Mouse (Mus musculus): Measurements from ENCODE around the gene Snx27. TPM values are rescaled to one million over a fixed set of nuclear protein-coding genes. Genes with fewer than 3 reads are reported as not detected.

The Snx27 gene
- polyA plus RNA-seq, 1 experiment = 19.0 TPM

DNA sequence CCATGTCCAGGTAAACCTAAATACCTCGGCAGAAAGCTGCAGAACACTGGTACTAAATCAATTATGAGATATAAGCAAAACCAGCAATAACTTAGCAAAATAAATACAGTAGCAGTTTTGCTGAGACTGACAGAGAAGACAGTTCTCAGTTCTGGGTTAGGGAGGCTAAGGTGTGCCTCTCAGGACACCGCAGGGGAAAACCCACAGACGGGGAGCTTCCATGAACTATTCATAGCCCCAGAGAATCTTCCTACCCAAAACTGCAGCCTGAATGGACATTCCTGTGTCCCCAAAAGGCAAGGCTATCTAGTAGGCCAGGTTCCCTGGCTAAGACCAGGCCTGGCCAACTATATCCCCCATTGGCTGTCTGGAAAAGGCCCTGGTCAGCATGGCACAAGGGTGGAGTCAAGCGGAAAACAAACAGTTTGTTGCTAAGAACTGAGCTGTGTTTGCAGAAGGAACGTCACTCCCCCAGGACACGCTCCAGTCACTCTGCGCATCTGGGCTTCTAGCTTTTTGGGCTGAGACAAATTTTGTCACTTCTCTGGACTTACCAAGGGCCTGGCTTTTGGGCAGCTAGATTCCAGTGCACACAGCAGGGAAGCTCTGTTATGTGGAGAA lies 30.9 kb upstream of the Snx27 start:
- Histone ChIP-seq H3K27me3 (ENCODE audit: control insufficient read depth, insufficient read depth, low read length) (no peaks in the 10 kb centered on the region), H3K27ac (ENCODE audit: control insufficient read depth, insufficient read depth, low read depth, low read length) (no peak overlapping the region), H3K36me3 (ENCODE audit: control insufficient read depth, insufficient read depth, low read length) (no peaks in the 10 kb centered on the region), H3K4me1 (ENCODE audit: control insufficient read depth, insufficient read depth, low read length) (no peaks in the 10 kb centered on the region), H3K4me3 (ENCODE audit: control insufficient read depth, low read depth, low read length) (no peak overlapping the region)
- TF ChIP-seq CTCF (IDR thresholded peaks at IDR 0.05; ENCODE audit: control insufficient read depth, insufficient read depth, insufficient replicate concordance, low read depth, low read length) (no peak), POLR2A (IDR thresholded peaks at IDR 0.05; ENCODE audit: control insufficient read depth, low read depth, low read length) (no peak)

DNA sequence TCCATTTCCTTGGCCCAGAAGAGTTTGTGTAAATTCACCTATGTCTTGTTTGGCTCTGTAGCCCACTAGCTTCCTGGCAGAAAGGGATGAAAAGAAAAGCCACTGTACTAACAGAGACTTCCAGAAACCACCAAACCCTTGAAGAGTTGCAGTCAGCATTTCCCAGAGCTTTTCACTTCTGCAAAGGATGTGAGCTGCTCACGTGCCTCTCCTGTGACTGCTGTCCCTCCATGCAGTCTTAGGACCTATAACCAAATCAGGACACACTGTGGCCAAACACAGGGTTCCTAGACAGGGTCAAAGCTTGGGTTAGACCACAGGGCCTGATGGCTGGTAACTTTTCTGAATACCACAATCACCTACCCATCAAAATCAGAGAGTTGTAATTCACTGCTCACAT lies 29.8 kb upstream of the Snx27 start:
- Histone ChIP-seq H3K36me3 (ENCODE audit: control insufficient read depth, insufficient read depth, low read length) (no peaks in the 10 kb centered on the region), H3K4me1 (ENCODE audit: control insufficient read depth, insufficient read depth, low read length) (no peaks in the 10 kb centered on the region), H3K27ac (ENCODE audit: control insufficient read depth, insufficient read depth, low read depth, low read length) (no peak overlapping the region), H3K27me3 (ENCODE audit: control insufficient read depth, insufficient read depth, low read length) (no peaks in the 10 kb centered on the region), H3K4me3 (ENCODE audit: control insufficient read depth, low read depth, low read length) (no peak overlapping the region)
- TF ChIP-seq POLR2A (IDR thresholded peaks at IDR 0.05; ENCODE audit: control insufficient read depth, low read depth, low read length) = no peak
- no peak for TF ChIP-seq CTCF (IDR thresholded peaks at IDR 0.05; ENCODE audit: control insufficient read depth, insufficient read depth, insufficient replicate concordance, low read depth, low read length)

DNA sequence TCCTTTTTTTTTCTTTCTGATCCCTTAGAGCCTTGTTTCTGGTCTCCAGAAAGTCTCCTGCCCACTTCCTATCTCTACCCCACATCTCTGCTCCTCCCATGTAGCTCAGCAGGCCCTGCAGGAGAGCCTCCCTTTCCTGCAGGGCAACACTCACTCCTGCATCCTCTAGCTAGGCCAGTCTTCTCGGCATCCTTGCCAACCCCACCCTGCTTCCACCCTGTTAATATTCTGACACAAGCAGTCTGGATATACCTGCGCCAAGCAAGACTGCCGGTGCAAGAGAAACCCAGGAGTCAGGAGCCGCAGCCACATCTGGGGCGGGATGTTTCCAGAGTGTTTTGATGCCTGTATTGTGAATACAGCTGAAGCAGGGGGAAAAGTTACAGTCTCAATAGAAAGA lies 29.3 kb upstream of the Snx27 start:
- Histone ChIP-seq H3K4me3 (ENCODE audit: control insufficient read depth, low read depth, low read length) (no peak overlapping the region), H3K4me1 (ENCODE audit: control insufficient read depth, insufficient read depth, low read length) (no peaks in the 10 kb centered on the region), H3K27ac (ENCODE audit: control insufficient read depth, insufficient read depth, low read depth, low read length) (no peak overlapping the region), H3K27me3 (ENCODE audit: control insufficient read depth, insufficient read depth, low read length) (no peaks in the 10 kb centered on the region), H3K36me3 (ENCODE audit: control insufficient read depth, insufficient read depth, low read length) (no peaks in the 10 kb centered on the region)
- TF ChIP-seq POLR2A (IDR thresholded peaks at IDR 0.05; ENCODE audit: control insufficient read depth, low read depth, low read length) = no peak
- TF ChIP-seq CTCF (IDR thresholded peaks at IDR 0.05; ENCODE audit: control insufficient read depth, insufficient read depth, insufficient replicate concordance, low read depth, low read length) = no peak

DNA sequence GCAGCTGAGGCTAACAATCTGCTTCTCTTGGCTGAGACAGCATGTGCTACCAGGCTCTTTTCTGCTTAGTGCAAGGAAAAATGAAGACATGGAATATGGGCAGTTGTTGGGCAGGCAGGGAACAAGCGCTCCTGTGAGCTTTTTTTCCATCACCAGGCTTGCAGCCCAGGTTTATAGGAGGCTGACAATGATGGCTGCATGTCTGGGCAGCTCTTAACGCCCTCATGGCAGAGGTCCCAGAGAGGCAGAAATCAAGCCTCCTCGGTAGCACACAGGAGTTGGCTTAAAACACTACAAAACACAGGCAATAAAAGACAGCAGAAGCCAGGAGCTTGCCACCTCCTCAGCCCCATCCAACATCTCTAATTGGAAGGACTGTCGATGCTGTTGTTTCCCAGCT lies 28.8 kb upstream of the Snx27 start:
- H3K27me3 ChIP-seq (ENCODE audit: control insufficient read depth, insufficient read depth, low read length) = no peaks in the 10 kb centered on the region
- H3K27ac ChIP-seq (ENCODE audit: control insufficient read depth, insufficient read depth, low read depth, low read length) = no peak overlapping the region
- H3K4me1 ChIP-seq (ENCODE audit: control insufficient read depth, insufficient read depth, low read length) = no peaks in the 10 kb centered on the region
- H3K36me3 ChIP-seq (ENCODE audit: control insufficient read depth, insufficient read depth, low read length) = no peaks in the 10 kb centered on the region
- no peak overlapping the region for H3K4me3 ChIP-seq (ENCODE audit: control insufficient read depth, low read depth, low read length)
- no peak for TF ChIP-seq CTCF (IDR thresholded peaks at IDR 0.05; ENCODE audit: control insufficient read depth, insufficient read depth, insufficient replicate concordance, low read depth, low read length)
- no peak for TF ChIP-seq POLR2A (IDR thresholded peaks at IDR 0.05; ENCODE audit: control insufficient read depth, low read depth, low read length)

DNA sequence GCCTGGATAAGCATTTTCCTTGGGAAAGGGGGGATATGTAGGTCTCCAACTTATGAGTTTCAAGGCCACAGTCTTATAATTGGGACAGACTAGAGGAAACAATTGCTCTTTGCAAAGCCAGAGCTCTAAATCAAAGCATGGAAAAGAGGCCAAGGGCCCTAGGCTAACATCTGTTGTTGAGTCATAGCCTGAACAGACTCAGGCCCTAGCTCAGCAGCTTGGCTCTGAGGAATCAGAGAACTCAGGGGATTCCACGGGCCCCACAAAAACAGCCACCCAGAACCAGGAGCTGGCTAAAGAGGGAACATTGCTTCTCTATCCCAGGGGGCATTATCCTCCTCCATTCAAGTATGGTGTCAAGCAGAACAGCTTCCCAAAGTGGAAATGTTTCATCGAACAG lies 28.1 kb upstream of the Snx27 start:
- Histone ChIP-seq H3K27me3 (ENCODE audit: control insufficient read depth, insufficient read depth, low read length) (no peaks in the 10 kb centered on the region), H3K4me1 (ENCODE audit: control insufficient read depth, insufficient read depth, low read length) (no peaks in the 10 kb centered on the region), H3K27ac (ENCODE audit: control insufficient read depth, insufficient read depth, low read depth, low read length) (no peak overlapping the region), H3K4me3 (ENCODE audit: control insufficient read depth, low read depth, low read length) (no peak overlapping the region), H3K36me3 (ENCODE audit: control insufficient read depth, insufficient read depth, low read length) (no peaks in the 10 kb centered on the region)
- TF ChIP-seq CTCF (IDR thresholded peaks at IDR 0.05; ENCODE audit: control insufficient read depth, insufficient read depth, insufficient replicate concordance, low read depth, low read length) (no peak), POLR2A (IDR thresholded peaks at IDR 0.05; ENCODE audit: control insufficient read depth, low read depth, low read length) (no peak)

DNA sequence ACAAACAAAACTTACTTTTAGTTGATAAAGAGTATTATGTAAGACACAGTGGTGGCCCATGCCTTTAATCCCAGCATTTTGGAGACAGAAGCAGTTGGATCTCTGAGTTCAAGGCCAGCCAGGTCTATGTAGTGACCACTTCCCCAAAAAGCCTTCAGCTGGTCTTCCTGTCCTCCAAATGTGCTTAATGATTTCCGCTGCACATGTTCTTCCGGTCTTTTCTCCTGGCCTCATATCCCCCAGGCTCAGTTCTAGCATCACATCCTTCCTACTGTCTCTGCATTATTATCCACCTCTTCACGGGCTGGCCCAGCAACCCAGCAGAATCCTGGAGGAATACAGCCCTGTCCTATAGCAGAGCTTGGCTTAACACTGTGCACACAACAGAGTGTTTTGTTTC lies 27.1 kb upstream of the Snx27 start:
- H3K4me1 ChIP-seq (ENCODE audit: control insufficient read depth, insufficient read depth, low read length) = no peaks in the 10 kb centered on the region
- H3K27ac ChIP-seq (ENCODE audit: control insufficient read depth, insufficient read depth, low read depth, low read length) = no peak overlapping the region
- no peaks in the 10 kb centered on the region for H3K36me3 ChIP-seq (ENCODE audit: control insufficient read depth, insufficient read depth, low read length)
- H3K27me3 ChIP-seq (ENCODE audit: control insufficient read depth, insufficient read depth, low read length) = no peaks in the 10 kb centered on the region
- H3K4me3 ChIP-seq (ENCODE audit: control insufficient read depth, low read depth, low read length) = no peak overlapping the region
- TF ChIP-seq POLR2A (IDR thresholded peaks at IDR 0.05; ENCODE audit: control insufficient read depth, low read depth, low read length) (no peak), CTCF (IDR thresholded peaks at IDR 0.05; ENCODE audit: control insufficient read depth, insufficient read depth, insufficient replicate concordance, low read depth, low read length) (no peak)

DNA sequence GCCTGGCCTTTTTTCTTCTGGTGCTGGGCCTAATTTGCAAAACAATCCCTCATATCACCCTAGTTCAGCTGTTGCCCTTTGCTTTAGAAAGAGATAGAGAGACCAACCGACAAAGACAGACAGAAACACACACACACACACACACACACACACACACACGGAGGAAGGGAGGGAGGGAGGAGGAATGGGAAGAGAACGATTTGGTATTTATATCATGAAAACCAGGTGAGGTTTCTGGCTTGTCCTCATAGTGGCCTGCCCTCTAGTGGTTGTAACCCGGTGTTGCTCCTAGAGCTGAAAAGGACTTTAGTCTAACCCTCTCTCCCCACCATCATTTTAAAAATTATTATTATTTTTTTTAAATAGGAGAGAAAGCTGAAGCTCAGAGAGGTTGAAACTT lies 19.4 kb upstream of the Snx27 start:
- Histone ChIP-seq H3K4me3 (ENCODE audit: control insufficient read depth, low read depth, low read length) (no peak overlapping the region), H3K4me1 (ENCODE audit: control insufficient read depth, insufficient read depth, low read length) (no peaks in the 10 kb centered on the region), H3K36me3 (ENCODE audit: control insufficient read depth, insufficient read depth, low read length) (no peaks in the 10 kb centered on the region), H3K27me3 (ENCODE audit: control insufficient read depth, insufficient read depth, low read length) (no peaks in the 10 kb centered on the region), H3K27ac (ENCODE audit: control insufficient read depth, insufficient read depth, low read depth, low read length) (no peak overlapping the region)
- no peak for TF ChIP-seq CTCF (IDR thresholded peaks at IDR 0.05; ENCODE audit: control insufficient read depth, insufficient read depth, insufficient replicate concordance, low read depth, low read length)
- no peak for TF ChIP-seq POLR2A (IDR thresholded peaks at IDR 0.05; ENCODE audit: control insufficient read depth, low read depth, low read length)

Measured in testis, adult 2 months (tissue).